Mouse (Mus musculus) adrenal gland, postnatal 10 days (tissue): ENCODE results near the gene Cnnm2. TPM values are rescaled to one million over a fixed set of nuclear protein-coding genes. Genes with fewer than 3 reads are reported as not detected.

ENCODE experiments used
- DNase-seq: peaks from one replicate; pipeline ENCODE4 v3.0.0; 2021; ENCODE audit warnings: mixed read lengths
- total RNA-seq, 2 experiments: library from RNA; stranded (reverse); gene quantifications; 2 replicates each; pipeline ENCODE4 v1.2.3; 2021

Gene Cnnm2
- total RNA-seq, 2 experiments from 2014 or later, result 13.2 to 23.4 TPM

DNA sequence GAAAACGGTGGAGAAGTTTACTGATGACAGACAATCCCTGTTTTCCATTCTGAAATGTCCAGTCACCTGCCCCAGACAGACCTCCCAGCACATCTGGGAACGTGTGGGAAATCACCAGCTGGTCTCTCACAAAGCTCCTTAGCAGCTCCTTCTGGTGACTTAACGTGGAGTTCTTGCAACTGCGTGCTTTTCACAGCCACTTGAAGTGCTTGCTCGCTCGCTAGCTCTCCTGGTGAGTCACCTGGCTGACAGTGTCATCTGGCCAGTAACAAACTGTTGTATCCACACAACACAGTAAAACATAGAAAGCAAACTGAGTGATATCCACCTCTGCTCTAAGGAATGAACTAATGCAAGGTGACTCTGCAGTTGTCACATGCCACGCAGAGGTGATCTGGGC is 125.4 kb downstream of the Cnnm2 start:
- no peak for DNase-seq

DNA sequence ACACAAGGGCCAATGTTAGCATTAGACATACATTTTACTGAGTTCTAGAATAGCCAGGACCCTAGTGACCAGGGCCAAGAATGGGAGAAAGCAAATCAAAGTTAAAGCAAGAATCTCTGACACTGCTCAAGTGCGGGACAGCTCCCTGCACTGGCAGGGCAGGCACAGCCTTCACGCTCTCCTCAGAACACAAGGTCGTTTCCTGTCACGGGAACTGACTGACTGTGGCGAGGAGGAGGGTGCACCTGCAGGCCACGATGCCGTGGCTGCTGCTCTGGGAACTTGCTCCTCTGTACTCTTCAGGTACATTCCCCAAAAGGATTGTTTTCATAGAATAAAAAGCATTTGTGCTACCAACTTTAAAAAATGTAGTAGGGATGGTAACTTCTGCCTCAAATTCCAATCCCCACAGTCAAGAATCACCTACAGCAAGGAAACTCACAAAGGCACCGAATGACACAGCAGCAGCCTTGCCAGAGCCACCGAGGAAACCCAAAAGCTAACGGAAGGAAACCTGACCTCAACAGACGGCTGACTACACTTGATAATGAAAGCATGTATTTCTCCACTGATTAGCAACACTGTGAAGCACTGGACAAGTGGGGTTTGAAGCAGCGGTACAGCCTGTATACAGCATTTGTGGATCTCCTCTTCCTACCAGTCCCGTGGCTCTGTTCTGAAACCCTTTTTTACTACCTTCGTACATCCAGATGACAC is 126.6 kb downstream of the Cnnm2 start:
- DNase-seq, result peak; percentile 51

DNA sequence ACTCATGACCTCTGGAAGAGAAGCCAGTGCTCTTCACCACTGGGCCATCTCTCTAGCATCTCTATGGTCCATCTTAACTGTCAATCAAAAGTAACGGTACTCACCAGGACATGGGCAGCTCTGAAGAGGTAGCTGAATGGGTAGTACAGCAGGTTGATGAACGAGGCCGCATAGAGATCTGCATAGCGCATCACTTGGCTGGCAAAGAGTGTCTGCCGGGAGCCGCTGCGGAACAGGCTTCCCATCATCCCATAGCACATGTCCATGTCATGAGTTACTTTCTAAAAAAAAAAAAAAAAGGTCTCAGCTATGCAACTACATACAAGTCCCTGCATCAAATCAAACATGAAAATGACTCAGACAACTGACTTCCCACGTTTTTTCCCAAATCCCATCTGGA is 128.3 kb downstream of the Cnnm2 start:
- DNase-seq, result no peak

DNA sequence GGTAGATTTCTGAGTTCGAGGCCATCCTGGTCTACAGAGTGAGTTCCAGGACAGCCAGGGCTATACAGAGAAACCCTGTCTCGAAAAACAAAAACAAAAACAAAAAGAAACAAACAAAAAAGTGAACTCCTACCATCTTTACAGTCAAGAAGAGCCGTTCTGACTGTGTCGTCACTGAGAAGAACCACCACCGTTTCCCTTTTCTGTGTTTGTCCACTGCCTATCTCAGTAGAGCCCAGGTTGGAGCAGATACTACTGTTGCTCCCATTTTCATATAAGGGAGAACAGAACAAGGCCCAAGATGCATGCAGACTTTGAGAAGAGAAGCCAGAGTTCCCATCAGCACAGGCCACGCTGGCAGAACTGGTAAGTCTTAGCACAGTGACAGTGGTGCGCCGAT is 129.3 kb downstream of the Cnnm2 start:
- DNase-seq, result no peak

DNA sequence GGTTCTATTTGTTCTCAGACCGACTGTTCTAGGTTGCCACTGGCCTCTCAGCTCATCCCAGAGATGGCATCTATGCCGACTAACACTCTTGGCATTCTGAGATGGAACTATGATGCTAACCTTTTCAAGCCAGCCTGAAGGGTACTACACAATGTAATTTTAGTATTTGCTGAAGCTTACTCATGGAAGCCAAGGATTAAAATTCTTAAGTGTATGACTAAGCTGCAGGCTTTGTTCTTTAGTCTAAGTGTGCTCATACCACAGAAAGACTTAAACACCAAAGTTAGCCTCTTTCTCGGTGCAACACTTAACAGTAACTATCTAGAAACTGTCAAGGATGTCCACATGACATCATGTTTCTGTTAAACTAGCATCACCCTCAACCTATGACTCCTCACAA is 131.5 kb downstream of the Cnnm2 start:
- DNase-seq, result no peak

DNA sequence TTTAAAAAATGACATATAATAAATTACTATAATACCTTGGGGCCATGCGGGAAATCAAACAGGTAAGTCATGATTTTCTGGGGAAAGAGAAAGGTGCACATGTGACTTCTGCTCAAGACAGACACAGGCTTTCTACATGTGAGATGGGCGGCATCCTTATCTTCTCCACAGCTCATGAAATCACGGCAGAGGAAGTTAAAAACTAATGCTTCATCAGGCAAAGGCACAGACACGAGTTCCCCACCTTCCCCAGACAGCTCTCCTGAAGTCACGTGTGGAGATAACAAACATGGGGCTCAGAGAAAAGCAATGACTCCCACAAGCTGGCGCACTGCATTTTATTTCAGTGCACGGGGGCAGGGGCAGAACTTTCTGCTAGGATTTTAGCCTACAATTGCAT is 132.1 kb downstream of the Cnnm2 start:
- no peak for DNase-seq

DNA sequence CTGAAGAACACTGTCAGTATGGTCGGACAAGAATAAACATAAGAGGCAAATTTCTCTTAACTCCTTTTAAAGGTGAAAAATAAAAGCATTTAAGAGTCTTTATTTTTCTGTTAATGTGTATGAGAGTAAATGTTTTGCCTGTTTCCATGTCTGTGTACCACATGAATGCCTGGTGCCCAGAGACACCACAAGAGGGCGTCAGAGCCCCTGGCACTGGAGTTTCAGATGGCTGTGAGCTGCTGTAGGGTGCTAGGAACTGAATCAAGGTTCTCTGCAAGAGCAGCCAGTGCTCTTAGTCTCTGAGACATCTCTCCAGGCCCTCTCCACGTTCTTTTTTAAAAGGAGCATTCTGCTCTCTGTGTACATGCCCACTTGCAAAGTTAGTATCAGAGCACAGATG is 135.7 kb downstream of the Cnnm2 start:
- DNase-seq, result no peak

DNA sequence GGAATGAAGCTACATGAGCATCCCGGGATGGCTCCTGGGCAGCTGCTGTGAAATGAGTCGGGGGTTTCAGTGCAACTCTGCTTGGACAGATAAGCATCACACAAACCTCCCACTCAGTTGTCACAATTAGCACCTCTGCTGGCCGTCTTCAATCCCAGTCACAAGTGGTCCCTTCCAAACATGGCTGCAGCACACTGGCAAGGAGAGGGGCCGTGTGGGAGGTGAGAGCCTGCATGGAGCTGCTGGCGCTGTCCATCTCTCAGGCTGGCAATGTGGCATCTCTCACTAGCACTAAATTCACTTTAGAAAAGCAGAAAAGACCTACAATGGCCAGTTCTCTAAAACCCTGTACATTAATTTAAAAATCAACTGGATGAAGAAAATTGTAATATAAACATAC is 136.8 kb downstream of the Cnnm2 start:
- DNase-seq, result no peak

DNA sequence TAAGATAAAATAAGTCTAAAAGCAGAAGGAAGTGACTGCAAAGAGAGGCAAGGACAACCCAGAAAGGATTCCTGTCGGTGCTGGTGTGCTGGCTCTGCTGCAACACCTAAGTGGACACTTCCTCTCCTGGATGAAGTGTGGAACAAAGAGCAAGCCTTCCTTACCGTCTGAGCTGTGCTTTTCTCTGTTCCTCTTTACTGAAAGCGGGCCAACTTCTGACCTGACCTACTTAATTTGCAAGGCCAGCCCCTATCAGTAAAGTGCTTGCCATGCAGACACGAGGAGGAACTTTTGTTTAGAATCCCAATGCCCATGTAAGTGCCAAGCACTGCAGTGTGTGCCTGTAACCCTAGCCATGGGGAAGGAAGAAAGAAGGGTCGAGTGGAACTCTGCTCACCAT is 137.9 kb downstream of the Cnnm2 start:
- peak; percentile 69 for DNase-seq

DNA sequence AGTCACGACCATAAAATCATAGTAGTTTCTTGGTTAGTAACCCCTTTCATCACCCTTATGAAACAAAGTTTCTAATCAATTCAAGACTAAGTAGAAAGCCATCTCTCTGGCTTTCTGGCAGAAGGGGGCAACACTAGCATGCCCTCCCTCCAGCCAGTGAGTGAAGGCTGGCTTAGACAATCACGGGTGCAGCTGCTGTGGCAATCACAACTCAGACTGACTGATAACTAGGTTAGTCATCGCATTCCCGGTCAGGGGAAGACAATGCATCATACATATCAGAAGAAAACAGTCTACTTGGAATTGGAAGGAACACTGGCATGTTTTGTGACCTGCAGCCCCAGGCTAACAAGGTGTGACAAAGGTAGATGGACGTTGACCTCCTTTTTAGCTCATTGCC is 138.5 kb downstream of the Cnnm2 start:
- peak; percentile 54 for DNase-seq

DNA sequence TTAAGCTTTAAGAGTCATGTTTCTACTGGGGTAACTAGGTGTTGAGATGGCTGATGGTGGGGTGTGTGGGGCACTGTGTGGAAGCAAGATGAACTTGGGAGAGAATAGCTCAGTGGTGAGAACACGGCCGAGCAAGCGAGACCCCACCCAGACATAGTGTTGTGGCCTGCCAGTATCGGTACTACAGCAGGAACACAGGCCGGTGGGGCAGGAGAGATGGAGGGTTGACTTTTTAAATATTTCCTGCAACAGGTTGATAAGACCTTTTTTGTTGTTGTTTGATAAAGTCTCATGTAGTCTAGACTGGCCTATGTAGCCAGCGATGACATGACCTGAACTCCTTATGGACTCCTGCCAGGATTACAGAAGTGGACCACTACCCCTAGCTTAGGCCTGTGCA is 139.4 kb downstream of the Cnnm2 start:
- DNase-seq, result no peak

DNA sequence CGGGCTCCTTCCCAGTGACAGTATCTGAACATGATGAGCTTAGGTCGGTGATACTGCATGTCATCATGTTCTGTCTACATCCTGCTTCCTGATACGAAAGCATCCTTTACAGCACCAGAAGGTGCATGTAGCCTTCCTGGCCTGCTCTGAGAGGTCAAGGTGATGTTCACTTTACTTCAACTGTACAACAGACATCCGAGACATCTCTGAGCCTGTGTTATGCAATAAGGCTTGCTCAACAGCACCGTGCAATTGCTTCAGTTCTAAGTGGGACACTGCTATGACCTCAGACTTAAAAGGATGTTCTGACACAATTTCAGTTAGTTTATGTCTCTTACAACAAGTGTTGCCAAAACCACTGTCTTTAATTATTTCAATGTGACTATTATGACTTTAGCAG is 139.9 kb downstream of the Cnnm2 start:
- peak; percentile 72 for DNase-seq

DNA sequence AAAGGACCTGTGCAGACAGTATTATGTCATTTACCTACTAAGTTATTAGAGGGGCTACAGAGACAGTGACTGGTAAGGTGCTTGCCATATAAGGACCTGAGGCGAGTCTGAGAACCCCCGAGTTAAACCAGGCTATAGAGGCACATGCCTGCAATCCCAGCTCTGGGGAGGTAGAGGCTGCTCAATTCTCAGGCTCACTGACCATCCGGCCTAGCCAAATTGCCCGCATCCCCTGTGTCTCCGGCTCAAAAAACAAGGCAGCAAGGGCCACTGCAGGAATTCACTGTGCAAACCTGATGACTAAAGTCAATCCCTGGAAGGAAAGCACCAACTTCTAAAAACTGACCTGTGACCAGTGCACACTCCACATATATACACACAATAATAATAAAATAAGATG is 142.0 kb downstream of the Cnnm2 start:
- DNase-seq, result no peak

DNA sequence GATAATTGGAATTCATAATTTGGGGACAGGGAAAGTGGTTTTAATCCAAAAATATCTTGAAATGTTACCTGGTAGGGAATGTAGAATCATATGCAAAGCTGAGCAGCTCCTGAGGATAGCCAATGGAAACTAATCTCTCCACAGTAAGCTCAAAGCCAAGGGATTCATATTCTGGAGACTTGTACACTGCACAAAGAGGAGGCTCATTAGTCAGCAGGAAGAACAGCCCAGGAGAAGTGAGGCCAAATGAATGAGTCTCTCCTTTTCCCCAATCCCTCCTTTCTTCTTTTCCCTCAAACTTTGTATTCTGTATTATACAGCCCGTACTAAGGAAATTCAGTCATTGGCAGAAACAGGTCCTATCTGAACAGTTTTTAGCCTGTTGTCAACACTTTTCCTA is 143.5 kb downstream of the Cnnm2 start:
- no peak for DNase-seq

DNA sequence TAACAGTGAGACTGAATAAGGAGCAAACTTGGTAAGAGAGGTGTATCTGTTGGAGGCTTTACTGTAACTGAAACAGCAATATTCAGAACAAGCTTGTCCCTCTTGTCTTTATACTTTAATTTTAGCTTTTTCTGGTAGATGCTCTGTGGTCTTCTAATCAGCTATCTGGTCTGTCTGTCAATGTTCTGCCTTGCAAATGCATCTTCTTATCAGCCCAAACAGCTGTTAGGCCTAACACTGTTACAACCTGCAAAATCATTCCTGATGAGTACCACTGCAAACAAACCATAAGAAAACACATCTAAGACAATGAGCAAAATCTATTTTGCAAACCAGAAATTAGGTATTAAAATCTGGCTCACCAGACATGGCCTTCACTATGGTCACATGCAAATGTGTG is 144.0 kb downstream of the Cnnm2 start:
- DNase-seq, result no peak

DNA sequence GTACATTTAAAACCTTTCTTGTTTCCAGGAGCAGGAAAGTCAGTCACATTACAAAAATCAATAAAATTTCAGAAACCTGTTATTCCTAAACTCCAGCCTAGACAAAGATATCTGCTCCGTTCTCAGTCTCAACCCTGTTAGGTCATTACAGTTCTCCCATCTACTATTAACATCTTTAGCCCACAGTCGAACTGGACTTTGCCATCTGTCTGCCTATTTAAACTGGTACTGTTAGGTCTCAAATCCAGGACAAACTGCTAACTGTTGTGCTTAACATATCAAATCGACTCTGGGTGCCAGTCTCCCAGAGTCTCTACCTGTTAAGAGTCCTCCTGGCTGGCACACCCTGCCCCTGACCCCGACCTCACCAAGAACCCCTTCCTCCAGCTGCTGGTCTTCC is 144.6 kb downstream of the Cnnm2 start:
- no peak for DNase-seq

DNA sequence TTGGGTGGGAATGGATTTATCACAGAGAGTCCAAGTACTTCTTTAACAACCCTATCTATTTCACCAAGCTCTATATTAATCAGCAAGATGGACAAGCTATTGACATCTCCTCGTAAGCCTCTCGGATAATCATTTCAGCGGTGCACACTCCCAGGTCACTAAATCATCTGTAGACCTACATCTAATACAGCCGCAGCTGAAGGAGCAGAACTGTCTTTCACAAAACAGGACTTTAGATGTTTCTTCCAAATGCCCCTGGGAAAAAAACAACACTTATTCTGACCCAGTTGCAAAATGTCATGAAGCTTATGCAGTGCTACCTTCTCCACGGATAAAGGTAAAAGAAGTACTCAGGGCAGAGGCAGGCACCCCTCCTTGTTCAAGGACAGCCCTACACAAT is 146.8 kb downstream of the Cnnm2 start:
- no peak for DNase-seq

DNA sequence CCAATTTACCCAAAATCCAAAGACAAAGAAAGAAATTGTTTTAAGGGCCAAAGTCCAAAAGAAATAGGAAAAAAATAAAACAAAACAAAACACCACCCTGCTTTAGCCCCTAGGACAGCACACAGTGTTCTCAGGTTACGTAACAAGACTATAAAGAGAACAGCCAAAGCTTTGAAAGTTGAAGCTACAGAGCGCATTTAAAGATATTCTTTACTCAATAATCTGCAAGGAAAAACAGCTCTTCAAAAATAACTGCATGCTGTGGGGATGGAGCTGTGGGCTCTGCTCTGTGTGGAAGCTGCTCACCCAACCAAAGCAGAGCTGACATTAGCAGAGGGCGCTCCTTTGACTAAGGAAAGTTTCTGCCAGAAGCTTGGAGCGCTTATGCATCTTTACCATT is 147.6 kb downstream of the Cnnm2 start:
- DNase-seq, result no peak

DNA sequence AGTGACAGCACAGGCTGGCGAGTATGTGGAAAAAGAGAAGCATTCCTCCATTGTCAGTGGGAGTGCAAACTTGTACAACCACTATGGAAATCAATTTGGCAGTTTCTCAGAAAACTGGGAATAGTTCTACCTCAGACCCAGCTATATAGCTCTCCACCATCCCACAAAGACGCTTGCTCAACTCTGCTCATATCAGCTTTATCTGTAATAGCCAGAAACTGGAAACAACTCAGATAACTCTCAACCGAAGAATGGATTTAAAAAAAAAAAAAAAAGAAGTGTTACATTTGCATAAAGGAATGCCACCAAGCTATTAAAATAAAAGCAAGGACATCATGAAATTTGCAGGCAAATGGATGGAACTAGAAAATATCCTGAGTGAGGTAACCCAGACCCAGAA is 150.1 kb downstream of the Cnnm2 start:
- no peak for DNase-seq

DNA sequence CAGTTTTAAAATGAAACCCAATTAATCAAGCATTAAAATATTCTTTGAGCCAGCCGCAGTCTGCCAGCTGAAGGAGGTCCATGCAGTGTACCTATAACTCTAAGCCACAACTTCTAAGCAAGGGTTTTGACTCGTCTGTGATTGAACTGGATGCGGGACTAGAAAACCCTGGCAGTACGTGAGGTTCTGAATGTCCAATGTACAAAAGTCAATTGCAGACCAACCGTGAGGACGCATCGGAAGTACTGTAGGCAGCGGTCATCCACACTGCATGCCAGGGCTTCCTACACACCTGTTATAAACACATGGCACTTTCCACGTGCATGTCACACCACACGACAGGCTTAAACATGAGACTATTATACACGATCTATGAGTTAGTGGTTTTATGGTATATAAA is 152.2 kb downstream of the Cnnm2 start:
- no peak for DNase-seq

DNA sequence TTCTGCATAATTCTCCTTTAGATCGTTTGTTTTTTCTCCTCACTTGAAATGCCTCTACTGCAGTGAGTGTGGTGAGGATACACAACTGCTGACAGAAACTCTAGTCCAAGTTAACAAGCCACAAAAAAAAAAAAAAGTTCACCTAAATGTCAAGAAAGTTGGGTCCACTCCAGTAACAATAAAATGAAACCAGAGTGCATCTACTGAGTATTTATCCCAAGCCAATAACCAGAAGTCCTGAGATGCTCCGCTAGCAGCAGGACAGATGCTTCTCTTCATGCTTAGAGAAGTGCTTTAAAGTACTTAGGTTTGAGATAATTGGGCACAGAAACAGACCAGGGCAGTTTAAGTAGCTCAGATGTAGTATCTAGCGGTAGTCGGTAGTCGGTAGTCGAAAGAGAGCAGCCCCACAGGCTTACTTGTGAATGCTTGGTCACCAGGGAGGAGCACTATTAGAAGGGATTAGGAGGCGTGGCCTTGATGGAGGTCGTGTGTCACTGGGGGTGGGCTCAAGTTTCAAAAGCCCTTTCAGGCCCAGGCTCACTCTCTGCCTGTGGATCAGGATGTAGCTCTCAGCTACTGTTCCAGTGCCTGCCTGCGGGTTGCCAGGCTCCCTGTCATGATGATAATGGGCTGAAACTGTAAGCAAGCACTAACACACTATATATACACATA is 154.1 kb downstream of the Cnnm2 start:
- DNase-seq, result no peak

DNA sequence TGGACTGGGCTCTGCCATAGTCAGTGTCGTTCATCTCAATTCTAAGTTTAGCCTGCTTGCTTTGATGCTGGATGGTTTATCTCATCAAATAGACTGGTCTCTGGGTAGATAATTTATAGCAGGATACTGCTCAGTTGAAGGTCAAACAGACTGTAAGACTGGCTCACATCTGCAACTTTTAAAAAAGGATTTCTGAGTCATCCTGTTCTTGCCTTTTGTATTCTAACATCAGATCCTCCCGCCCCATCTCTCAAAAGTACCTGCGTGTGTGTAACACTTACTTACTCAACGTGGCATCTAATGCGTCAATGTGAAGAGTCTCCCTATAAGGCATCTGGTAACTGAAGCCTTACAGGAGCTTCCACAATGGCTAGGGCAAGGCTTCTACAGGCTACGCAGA is 159.2 kb downstream of the Cnnm2 start:
- DNase-seq, result no peak

DNA sequence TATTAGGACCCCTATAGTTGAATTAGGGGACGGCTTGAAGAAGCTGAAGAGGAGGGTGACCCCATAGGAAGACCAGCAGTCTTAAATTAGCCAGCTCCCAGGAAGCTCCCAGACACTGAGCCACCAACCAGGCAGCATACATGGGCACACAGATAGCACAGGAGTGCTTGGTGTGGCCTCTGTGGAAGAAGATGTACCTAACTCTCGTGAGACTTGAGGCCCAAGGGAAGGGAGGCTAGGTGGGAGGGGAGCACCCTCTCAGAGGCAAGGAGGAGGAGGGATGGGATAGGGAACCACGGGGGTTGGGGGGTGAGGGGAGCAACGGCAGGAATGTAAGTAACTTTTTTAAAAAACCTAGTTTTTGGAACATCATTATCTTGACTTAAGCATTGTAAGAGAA is 165.0 kb downstream of the Cnnm2 start:
- no peak for DNase-seq

DNA sequence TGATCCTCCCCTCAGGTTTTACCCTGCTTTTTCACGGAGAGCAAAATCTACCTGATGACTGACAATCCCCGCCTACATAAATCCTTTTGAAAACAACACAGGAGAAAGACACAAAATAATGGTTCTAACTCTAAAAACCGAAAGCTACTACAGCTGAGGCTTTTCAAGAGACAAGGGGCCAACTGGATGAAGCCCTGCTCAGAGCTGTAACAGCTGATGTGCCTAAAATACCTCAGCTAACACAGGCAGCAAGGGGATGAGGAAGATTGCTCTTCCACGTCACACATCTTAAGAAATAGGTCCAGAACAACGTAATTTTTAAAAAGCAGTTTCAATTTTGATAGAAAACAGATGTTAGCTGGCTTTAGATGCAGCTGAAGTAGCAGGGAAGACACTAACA is 165.6 kb downstream of the Cnnm2 start:
- no peak for DNase-seq

DNA sequence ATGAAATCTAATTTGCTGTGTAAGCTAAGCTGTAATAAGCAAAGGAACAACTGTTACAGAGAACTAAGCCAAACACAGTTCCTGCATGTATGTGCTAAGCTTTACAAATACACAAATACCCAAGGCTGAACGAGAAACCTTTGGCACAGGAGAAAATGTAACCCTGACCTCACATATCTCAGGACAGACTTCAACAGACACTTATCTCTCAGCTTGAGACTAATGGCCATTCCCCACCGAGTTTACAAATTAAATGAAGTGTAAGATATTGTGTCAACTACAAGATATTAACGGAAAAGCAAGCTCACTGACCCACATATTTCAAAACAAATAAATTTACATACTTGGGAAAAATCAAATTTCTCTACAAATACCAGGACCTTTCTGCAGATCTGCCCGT is 166.7 kb downstream of the Cnnm2 start:
- DNase-seq, result no peak
